Mouse (Mus musculus) lung, adult 10 weeks (tissue): ENCODE results near the gene Vmn2r19. TPM values are rescaled to one million over a fixed set of nuclear protein-coding genes. Genes with fewer than 3 reads are reported as not detected.

ENCODE experiments used
- polyA plus RNA-seq: library from polyadenylated mRNA; stranded (reverse); fragments of 350-450 nt; fragmentation: Illumina TruSeq; extraction: RNeasy Lipid Tissue Mini Kit (QIAGEN cat#74804); gene quantifications from one replicate; pipeline ENCODE4 v1.2.3, GENCODE M21; 2014; ENCODE audit warnings: low read depth, low replicate concordance; ENCODE audit not compliant: insufficient read depth

Vmn2r19 gene
- polyA plus RNA-seq: not detected

DNA sequence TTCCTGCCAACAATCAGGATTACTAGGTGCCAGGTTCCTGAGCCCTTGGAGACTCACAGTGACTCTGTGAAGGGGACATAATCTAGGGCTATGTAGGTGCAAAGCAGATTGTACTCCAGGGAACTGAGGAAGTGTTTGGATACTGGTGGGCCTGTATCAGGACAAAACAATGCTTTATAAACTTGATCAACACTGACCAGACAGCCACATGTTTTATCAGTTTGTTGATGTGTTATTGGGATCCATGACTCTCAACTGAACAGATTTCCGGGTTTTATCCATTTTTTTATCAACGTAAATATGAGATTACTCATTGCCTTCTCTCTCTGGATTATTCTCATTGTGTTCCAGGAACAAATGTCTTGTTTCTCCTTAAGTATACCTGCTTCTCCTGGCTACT is at the start of gene Vmn2r19:
Vmn2r19 (plus strand) TSS at position 301 of the 400 bp plus-strand sequence.

GRCm38 (mm10) chr6:123261555-123262161 is 46.5 kb upstream of the Vmn2r19 start, which contains the start of gene Clec4d:
Clec4d (plus strand) TSS chr6:123262111.

DNA sequence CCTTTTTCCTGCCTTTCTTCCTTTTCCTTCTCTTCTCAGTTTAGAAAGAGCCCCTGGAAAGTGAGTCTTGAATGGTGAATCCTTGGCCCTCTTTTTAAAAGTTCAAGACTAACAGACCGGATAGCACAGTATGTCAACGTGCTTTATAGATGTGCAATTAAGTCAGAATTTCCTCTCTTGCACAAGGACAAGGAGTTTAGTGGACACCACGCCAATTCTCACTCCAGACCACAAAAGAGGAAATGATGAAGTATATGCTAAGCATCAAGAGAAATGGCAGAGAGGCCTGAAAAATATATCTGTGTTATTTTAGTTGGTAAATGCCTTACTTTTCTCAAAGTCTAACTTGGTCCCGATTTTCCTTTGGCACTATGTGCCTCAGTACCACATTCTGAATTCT is 18.4 kb upstream of the Vmn2r19 start, which contains the start of gene Clec4e:
Clec4e (minus strand) TSS at position 118 of the 400 bp plus-strand sequence.

Other genes starting within 250 kb of the Vmn2r19 start
- 13.4 TPM for gene Clec4a2, start 201.9 kb upstream of the Vmn2r19 start, polyA plus RNA-seq
- not detected for gene Clec4b2, start 135.4 kb upstream of the Vmn2r19 start, polyA plus RNA-seq
- 25.8 TPM for gene Clec4n, start 78.5 kb upstream of the Vmn2r19 start, polyA plus RNA-seq
- 9.3 TPM for gene Clec4d, start 46.2 kb upstream of the Vmn2r19 start, polyA plus RNA-seq
- 2.3 TPM for gene Clec4e, start 18.5 kb upstream of the Vmn2r19 start, polyA plus RNA-seq
- not detected for gene Vmn2r20, start 109.8 kb downstream of the Vmn2r19 start, polyA plus RNA-seq
- not detected for gene Vmn2r21, start 225.1 kb downstream of the Vmn2r19 start, polyA plus RNA-seq